Mouse (Mus musculus) stomach, postnatal 0 days (tissue): Measurements from ENCODE around the gene Atp6v0e. TPM values are rescaled to one million over a fixed set of nuclear protein-coding genes. Genes with fewer than 3 reads are reported as not detected.

Source experiments
- ATAC-seq: fragments of 200-750 bp; cut with Nextera tagmentation; 2 replicates; pipeline ENCODE4 v1.8.0; 2017; ENCODE audit not compliant: low FRiP score, low TSS enrichment
- DNase-seq: peaks from one replicate; pipeline ENCODE4 v3.0.0-alpha.2; 2016; ENCODE audit warnings: low spot score
- H3K27ac ChIP-seq: fragments of 300-500 bp; sonication (generic); replicated peaks from 2 replicates; pipeline ENCODE4 v1.5.1; 2014; ENCODE audit warnings: mild to moderate bottlenecking, control low read depth
- H3K27me3 ChIP-seq: fragments of 300-500 bp; sonication (generic); 2 replicates; pipeline ENCODE4 v1.6.1; 2014; ENCODE audit warnings: low read length; ENCODE audit not compliant: control insufficient read depth, insufficient read depth
- H3K36me3 ChIP-seq: fragments of 300-500 bp; sonication (generic); 2 replicates; pipeline ENCODE4 v1.6.1; 2014; ENCODE audit warnings: low read length, mixed read lengths; ENCODE audit not compliant: control insufficient read depth, insufficient read depth
- H3K4me1 ChIP-seq: fragments of 300-500 bp; sonication (generic); replicated peaks from 2 replicates; pipeline ENCODE4 v1.6.1; 2014; ENCODE audit warnings: antibody characterized with exemption; ENCODE audit not compliant: control insufficient read depth, insufficient read depth
- H3K4me2 ChIP-seq: fragments of 300-500 bp; sonication (generic); replicated peaks from 2 replicates; pipeline ENCODE4 v1.6.1; 2014; ENCODE audit warnings: low read depth, mild to moderate bottlenecking, control low read depth, moderate library complexity
- H3K4me3 ChIP-seq: fragments of 300-500 bp; sonication (generic); 2 replicates; pipeline ENCODE4 v1.5.1; 2014; ENCODE audit warnings: low read depth, low read length, control low read depth
- H3K9ac ChIP-seq: fragments of 300-500 bp; sonication (generic); 2 replicates; pipeline ENCODE4 v1.6.1; 2014; ENCODE audit warnings: mild to moderate bottlenecking, low read length, control low read depth, mixed read lengths
- H3K9me3 ChIP-seq: fragments of 300-500 bp; sonication (generic); 2 replicates; pipeline ENCODE4 v1.6.1; 2016; ENCODE audit warnings: low read length; ENCODE audit not compliant: control insufficient read depth
- CTCF ChIP-seq: IDR thresholded peaks from 2 replicates; pipeline ENCODE4 v1.5.1; 2016; ENCODE audit warnings: antibody characterized with exemption, low read depth, mild to moderate bottlenecking, moderate library complexity
- EP300 ChIP-seq: optimal IDR thresholded peaks from 2 replicates; pipeline ENCODE3; 2016; ENCODE audit warnings: antibody characterized with exemption
- WGBS: fragments of 180-500 bp; shearing (Covaris S2); extraction: QIAGEN DNeasy Blood & Tissue Kit; methylation state at CpG from one replicate; pipeline ENCODE4 v1.1.7; 2014; 5-methylcytosine and 5-hydroxymethylcytosine counted together
- polyA plus RNA-seq: library from polyadenylated mRNA; unstranded; fragments of >200 nt; fragmentation: Nextera tagmentation; extraction: Ambion mirVana; gene quantifications from 2 replicates; pipeline ENCODE4 v1.2.1, GENCODE M21; 2015

The Atp6v0e gene
- polyA plus RNA-seq, 1 experiment from 2014 or later, result 334 TPM

GRCm38 (mm10) chr17:26699819-26700616 is 37.0 kb downstream of the Atp6v0e start:
- Histone ChIP-seq H3K4me3 (no peak overlapping the region), H3K4me1 (no peaks in the 10 kb centered on the region), H3K27ac (peak overlapping the region; percentile 35; the same call in 1 of the 2 replicates), H3K9me3 (no peaks in the 10 kb centered on the region), H3K27me3 (no peaks in the 10 kb centered on the region), H3K9ac (no peak overlapping the region), H3K4me2 (no peak overlapping the region), H3K36me3 (peaks cover 16% of the 10 kb centered on the region)
- WGBS, result 77% methylated on average over 10 of the region's 10 CpGs
- ATAC-seq, result peak; percentile 92
- DNase-seq, result peak; percentile 81
- TF ChIP-seq CTCF, result no peak
- TF ChIP-seq EP300, result no peak

- no peak overlapping the region for H3K4me2 ChIP-seq
- H3K9me3 ChIP-seq, result no peaks in the 10 kb centered on the region
- H3K4me3 ChIP-seq, result no peak overlapping the region
- TF ChIP-seq EP300 (no peak), CTCF (no peak)
- no peak for DNase-seq
- H3K27ac ChIP-seq, result no peak overlapping the region
- no peaks in the 10 kb centered on the region for H3K27me3 ChIP-seq
- H3K4me1 ChIP-seq, result no peaks in the 10 kb centered on the region
- no peak for ATAC-seq
- peaks cover 13% of the 10 kb centered on the region for H3K36me3 ChIP-seq
- no peak overlapping the region for H3K9ac ChIP-seq
- WGBS, result 89% methylated on average over 13 of the region's 13 CpGs
Observed at GRCm38 (mm10) chr17:26701565-26701964, 38.5 kb downstream of the Atp6v0e start.

- DNase-seq, result no peak
- WGBS, result 74% methylated on average over 4 of the region's 4 CpGs
- ATAC-seq, result no peak
- Histone ChIP-seq H3K27me3 (no peaks in the 10 kb centered on the region), H3K4me2 (no peak overlapping the region), H3K36me3 (peaks cover 11% of the 10 kb centered on the region), H3K4me3 (no peak overlapping the region), H3K27ac (no peak overlapping the region), H3K4me1 (no peaks in the 10 kb centered on the region), H3K9me3 (no peaks in the 10 kb centered on the region), H3K9ac (no peak overlapping the region)
- TF ChIP-seq CTCF, result no peak
- TF ChIP-seq EP300, result no peak
Observed at GRCm38 (mm10) chr17:26702621-26703020, 39.6 kb downstream of the Atp6v0e start.

- Histone ChIP-seq H3K9me3 (no peaks in the 10 kb centered on the region), H3K36me3 (peaks cover 5% of the 10 kb centered on the region; the same call in 1 of the 2 replicates), H3K4me1 (no peaks in the 10 kb centered on the region), H3K27ac (no peak overlapping the region), H3K27me3 (no peaks in the 10 kb centered on the region), H3K4me3 (no peak overlapping the region), H3K9ac (no peak overlapping the region), H3K4me2 (no peak overlapping the region)
- DNase-seq (no peak), ATAC-seq (no peak)
- WGBS, result 72% methylated on average over 4 of the region's 4 CpGs
- TF ChIP-seq CTCF (no peak), EP300 (no peak)
Observed at GRCm38 (mm10) chr17:26703671-26704070, 40.6 kb downstream of the Atp6v0e start.

- no peak overlapping the region for H3K4me2 ChIP-seq
- no peaks in the 10 kb centered on the region for H3K4me1 ChIP-seq
- no peak overlapping the region for H3K9ac ChIP-seq
- H3K27ac ChIP-seq, result no peak overlapping the region
- TF ChIP-seq EP300 (no peak), CTCF (no peak)
- no peak overlapping the region for H3K4me3 ChIP-seq
- no peak for DNase-seq
- 52% methylated on average over 11 of the region's 11 CpGs for WGBS
- ATAC-seq, result no peak
- H3K9me3 ChIP-seq, result no peaks in the 10 kb centered on the region
- H3K27me3 ChIP-seq, result no peaks in the 10 kb centered on the region
- H3K36me3 ChIP-seq, result peaks cover 3% of the 10 kb centered on the region; the same call in 1 of the 2 replicates
Observed at GRCm38 (mm10) chr17:26705463-26706359, 42.7 kb downstream of the Atp6v0e start.
